ENCODE assay signal across 7 mouse cellular contexts in the genomic region with DNA sequence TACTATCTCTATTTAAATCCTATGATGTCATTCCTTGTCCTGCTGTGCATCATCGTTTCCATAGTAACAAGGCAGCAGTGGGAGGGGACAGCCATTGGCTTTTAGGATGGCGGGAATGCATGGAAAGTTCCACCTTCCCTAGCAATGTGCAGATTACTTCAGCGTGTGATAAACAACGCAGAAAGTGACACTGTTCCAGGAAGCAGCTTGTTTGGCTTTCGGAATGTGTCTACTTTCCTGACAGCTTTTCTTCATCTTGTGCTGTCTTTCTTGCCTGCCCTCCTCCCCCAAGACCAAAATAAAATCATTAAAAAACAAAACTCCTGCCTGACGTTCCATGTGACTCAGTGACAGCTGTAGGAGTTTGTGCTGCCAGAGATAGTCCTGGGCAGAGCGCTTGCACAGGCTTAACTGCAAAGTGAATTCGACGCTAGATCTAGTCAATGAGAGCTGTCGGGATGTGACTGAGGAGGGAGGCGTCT.
DNase-seq lines count a peak whose midpoint lies in the region; ATAC-seq lines count a peak whose summit lies in the region.

No protein-coding gene starts in this region.

- no peaks in the 10 kb centered on the region for H3K36me3 ChIP-seq in heart, embryonic 13.5 days
- H3K36me3 ChIP-seq in midbrain, embryonic 11.5 days (ENCODE audit: control insufficient read depth, insufficient read depth, low read length): no peaks in the 10 kb centered on the region

- H3K9ac ChIP-seq in heart, embryonic 13.5 days: peak overlapping the region; percentile 44; the same call in 1 of the 2 replicates
- H3K9ac ChIP-seq in midbrain, embryonic 11.5 days (ENCODE audit: low read length): no peak overlapping the region

- H3K27me3 ChIP-seq in heart, embryonic 13.5 days (replicated peaks): peaks cover 54% of the 10 kb centered on the region
- H3K27me3 ChIP-seq in midbrain, embryonic 11.5 days (ENCODE audit: control insufficient read depth, insufficient read depth, low read length): no peaks in the 10 kb centered on the region

- peak; percentile 72 for DNase-seq in ZHBTc4 (ENCODE audit: low read depth, low spot score)
- peak; percentile 39 for DNase-seq in embryo, embryonic 9.5 days (ENCODE audit: extremely low spot score)
- peak; percentile 4 to 14 for DNase-seq in kidney, postnatal 36 days
- DNase-seq in midbrain, embryonic 11.5 days (ENCODE audit: low spot score, missing footprints): peak; percentile 87
- DNase-seq in telencephalon, adult 2 months (ENCODE audit: low read depth, low spot score): peak; percentile 92

- no peak overlapping the region for H3K27ac ChIP-seq in heart, embryonic 13.5 days (replicated peaks)
- H3K27ac ChIP-seq in midbrain, embryonic 11.5 days (ENCODE audit: low read depth, low read length): no peak overlapping the region

- H3K4me3 ChIP-seq in heart, embryonic 13.5 days: peak overlapping the region; percentile 16
- H3K4me3 ChIP-seq in midbrain, embryonic 11.5 days (ENCODE audit: low read depth, low read length): no peak overlapping the region

- no peak for ATAC-seq in heart, embryonic 13.5 days (ENCODE audit: extremely low read depth, insufficient number of reproducible peaks, low FRiP score, low TSS enrichment)
- peak; percentile 62; the same call in 1 of the 2 replicates for ATAC-seq in midbrain, embryonic 11.5 days (ENCODE audit: low FRiP score)
- ATAC-seq in monocyte, adult 5-6 weeks (replicated peaks; ENCODE audit: insufficient number of reproducible peaks, low FRiP score, low TSS enrichment, poor library complexity, severe bottlenecking): no peak

- 12% methylated on average over 11 of the region's 11 CpGs for WGBS in heart, embryonic 13.5 days
- WGBS in midbrain, embryonic 11.5 days: 33% methylated on average over 11 of the region's 11 CpGs

- peak overlapping the region; percentile 62 for H3K4me2 ChIP-seq in heart, embryonic 13.5 days
- H3K4me2 ChIP-seq in midbrain, embryonic 11.5 days: peak overlapping the region; percentile 6; the same call in 1 of the 2 replicates

- H3K4me1 ChIP-seq in heart, embryonic 13.5 days: peaks cover 26% of the 10 kb centered on the region
- H3K4me1 ChIP-seq in midbrain, embryonic 11.5 days (ENCODE audit: control insufficient read depth, insufficient read depth, low read length): peaks cover 5% of the 10 kb centered on the region

- no peaks in the 10 kb centered on the region for H3K9me3 ChIP-seq in heart, embryonic 13.5 days
- H3K9me3 ChIP-seq in midbrain, embryonic 11.5 days (ENCODE audit: control insufficient read depth, low read length): no peaks in the 10 kb centered on the region

Comparison
In these comparisons a context has a peak if more than half of its experiments do, and no peak if none do; other contexts are left out.
1. DNase-seq: peak in every context shown above with its lines; median percentile 92 in telencephalon, adult 2 months; 87 in midbrain, embryonic 11.5 days; 72 in ZHBTc4; 39 in embryo, embryonic 9.5 days; 9 in kidney, postnatal 36 days.